Mouse (Mus musculus) kidney, adult 18-20 months (tissue): ENCODE data around the gene Eng.

ENCODE experiments used
- DNase-seq: peaks from one replicate; pipeline ENCODE4 v3.0.0; 2021

The Eng gene

DNA sequence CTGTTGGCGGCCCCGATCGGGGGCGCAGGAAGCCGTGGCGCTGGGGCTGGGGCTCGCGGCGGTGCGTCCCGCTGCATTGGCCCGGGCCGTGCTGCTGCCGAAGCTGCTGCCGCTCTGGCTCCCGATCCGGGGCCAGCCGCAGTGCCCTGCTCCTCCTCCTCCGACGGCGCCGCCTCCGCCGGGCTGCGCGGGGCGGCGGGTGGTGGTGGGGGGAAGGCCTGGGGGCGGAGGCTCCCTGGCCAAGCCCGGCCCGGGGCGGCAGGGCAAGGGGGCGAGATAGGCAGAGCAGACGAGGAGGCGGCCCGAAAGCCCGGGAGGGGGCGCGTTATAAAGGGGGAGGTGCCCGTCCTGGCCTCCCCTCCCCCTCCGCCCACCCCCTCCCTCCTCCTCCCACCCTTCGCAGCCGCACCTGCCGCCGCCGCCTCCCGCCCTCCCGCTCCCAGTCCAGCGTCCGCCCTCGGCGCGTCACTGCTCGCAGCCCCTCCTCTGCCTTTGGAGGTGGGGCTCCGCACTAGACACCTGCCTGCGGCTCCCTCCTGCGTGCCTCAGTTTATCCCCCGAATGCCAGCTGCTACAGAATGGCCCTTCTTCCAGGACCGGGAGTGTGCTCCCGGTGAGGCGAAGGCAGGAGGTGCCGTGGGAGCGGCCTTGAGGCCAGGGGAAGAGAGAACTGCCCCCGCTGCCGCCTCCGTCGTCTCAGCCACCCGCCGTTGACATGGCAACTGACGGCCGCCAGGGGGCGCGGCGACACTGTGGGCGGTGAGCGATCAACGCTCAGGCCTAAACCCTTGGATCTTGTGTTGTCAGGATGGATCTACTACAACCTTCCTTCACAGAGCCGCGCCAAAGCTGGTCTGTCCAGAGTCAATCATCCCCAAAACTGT, 66.8 kb downstream of the Eng start, which contains the start of gene Cdk9:
Gene Cdk9 (minus strand): TSS at position 143 of the 884 bp plus-strand sequence.
- peak; percentile 95 for DNase-seq

DNA sequence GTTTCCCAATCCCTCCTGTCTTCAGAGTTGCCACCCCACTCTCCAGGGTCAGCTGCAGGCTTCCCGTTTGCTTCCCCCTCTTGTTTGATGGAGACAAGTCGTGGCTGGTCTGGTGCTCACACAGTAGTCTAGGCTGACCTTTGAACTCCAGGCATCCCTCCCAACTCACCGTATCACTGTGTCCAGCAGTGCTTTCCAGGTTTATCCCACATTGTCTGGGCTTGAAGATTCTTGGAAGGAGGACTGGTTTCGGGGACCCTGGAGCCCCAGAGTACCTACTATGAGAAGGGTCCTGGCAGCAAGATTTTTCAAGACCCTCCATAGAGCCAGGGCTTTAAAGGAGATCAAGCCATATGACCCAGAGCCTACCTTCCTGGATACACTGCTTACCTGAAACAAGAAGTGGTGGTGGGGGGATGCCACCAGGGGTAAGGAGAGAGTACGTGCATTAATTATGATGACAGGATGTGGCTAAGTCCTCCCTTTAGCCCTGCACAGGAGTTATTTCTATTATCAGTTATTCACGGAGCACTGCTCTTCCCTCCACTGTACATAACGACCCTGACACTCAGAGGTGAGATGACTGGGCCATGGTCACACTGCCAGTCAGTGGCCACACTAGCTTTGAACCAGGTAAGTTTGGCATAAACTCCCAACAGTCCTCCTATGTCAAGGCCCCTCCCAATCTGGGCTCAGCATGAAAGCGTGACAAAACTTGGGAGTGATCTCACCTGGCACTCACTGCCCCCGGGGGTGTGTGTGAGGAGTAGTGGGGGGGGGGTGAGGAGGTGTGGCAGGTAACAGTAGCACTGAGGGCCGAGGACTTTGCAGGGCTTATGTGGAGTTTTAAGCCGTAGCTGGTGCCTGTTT, 68.0 kb downstream of the Eng start:
- no peak for DNase-seq

DNA sequence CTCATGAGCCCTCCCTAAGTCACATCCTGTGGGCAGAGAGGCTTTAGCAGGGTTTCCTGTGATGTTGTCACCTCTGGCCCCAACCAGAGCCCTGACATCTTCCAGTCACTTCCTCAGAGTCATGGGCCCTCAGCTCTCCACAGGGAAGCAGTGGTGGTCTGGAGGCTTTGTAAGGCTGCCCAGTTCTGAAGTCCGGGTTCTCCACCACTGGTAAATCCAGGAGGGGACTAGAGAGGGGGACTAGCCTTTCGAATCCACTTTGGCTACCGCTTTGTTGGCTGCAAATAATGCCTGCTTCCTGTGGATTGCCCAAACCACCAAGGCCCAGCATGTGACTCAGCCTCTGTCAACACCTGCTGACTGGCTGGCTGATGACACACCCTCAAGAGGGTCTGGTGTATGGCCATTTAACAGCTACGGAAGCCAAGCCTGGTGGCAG, 68.6 kb downstream of the Eng start:
- no peak for DNase-seq

- DNase-seq: no peak
Observed at GRCm38 (mm10) chr2:32718761-32719160, 72.4 kb downstream of the Eng start.

GRCm38 (mm10) chr2:32720053-32720452, 73.7 kb downstream of the Eng start:
- no peak for DNase-seq

- DNase-seq: no peak
Observed at GRCm38 (mm10) chr2:32720681-32721229, 74.4 kb downstream of the Eng start, which contains the start of gene Sh2d3c. Sh2d3c (plus strand) TSS chr2:32721055.

DNA sequence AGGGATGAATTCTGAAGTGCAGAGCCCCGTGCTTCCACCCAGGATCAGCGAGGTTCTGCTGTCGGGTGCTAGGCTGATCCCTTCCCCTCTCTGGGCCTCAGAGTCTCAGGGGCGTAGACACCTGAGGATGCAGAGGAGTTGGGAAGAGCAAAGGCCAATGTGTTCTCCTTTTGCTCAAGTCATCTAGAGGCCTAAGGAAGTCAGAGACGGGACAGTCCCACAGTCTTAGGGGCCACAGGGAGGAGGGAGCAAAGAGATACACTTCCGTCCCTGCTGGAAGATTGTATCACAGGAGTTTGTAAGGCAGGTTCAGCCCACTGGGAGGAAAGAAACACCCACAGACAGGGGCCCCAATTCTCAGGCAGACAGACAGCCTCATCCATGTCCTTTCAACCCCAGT, 75.7 kb downstream of the Eng start:
- no peak for DNase-seq

GRCm38 (mm10) chr2:32722581-32722980, 76.2 kb downstream of the Eng start:
- no peak for DNase-seq

DNA sequence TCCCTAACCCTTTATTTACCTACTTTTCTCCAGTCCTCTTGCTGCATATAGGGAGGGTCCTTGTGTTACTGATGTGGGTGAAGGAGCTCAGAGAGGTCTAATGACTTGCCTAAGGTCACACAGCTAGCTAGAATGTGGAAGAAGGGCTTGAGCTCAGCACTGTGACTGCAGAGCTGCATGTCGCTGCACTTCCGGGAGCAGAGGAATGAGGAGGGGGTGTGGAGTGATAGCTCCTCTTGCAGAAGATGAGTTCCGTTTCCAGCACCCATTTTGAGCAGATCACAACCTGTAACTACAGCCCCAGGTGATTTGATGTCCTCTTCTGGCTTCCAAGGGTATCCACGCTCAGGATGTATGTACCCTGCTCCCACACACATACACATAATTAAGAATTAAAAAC, 77.8 kb downstream of the Eng start:
- no peak for DNase-seq

- no peak for DNase-seq
Observed at GRCm38 (mm10) chr2:32724832-32725790, 78.7 kb downstream of the Eng start.

- DNase-seq: peak; percentile 96
Observed at GRCm38 (mm10) chr2:32727435-32727834, 81.0 kb downstream of the Eng start.

DNA sequence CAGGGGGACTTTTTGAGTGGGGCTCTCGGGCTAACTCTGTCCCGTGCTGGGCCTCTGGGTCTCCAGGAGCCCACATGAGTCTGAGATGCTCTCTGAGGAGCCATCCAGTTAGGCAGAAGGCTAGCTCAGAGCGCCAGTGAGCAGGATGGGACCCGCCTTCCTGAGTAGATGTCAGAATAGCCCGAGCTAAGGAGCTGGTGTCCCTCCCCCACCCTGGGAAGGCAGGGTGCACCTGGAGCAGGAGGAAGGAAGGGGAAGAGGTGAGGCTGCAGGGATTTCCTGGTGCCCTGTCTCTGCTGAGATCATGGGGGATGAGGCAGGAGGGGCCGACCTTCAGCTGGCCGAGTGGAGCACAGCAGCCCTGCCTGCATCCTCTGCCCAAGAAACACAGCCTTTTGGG, 82.1 kb downstream of the Eng start:
- DNase-seq: peak; percentile 60

DNA sequence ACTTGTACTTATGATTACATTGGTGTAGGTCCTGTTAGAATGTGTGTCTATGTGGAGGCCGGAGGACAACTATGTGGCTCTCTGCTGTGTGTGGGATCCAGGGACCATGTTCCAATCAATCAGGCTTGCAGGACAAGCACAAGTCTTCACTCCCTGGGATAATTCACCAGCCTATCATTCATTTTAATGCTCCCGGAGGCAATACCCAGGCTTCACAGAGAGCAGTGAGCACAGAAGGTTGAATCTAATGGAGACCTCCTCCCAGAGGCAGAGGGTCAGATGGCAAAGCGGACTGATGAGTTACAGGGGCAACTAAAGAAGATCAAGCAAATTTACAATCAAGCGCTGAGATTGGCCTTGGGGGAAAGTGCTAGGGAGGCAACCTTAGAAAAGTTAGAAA, 83.2 kb downstream of the Eng start:
- DNase-seq: no peak

GRCm38 (mm10) chr2:32730854-32731253, 84.5 kb downstream of the Eng start:
- DNase-seq: no peak

DNA sequence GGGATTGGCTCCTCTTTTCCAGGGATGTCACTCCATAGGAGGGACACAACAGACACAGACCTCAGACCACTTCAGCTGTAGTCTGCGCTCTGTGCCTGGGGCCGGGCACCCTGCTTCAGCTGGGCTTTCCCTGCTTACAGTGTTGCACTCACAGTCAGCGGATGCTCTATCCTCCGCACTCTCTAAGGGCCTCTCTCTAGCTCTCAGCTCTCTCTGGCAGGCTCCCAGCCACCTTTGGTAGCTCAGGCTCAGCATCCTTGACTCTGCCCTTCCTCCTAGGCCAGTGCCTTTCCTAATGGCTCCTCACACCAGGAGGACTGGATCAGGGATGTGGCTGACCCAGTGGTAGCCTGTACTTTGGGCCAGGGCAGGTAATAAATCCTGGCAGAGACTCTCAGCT, 85.5 kb downstream of the Eng start:
- no peak for DNase-seq
